Mouse (Mus musculus): ENCODE measurements around the gene Nosip.

GRCm38 (mm10) chr7:45125144-45125600 is 62.9 kb downstream of the Nosip start:
- 0 out of 2 replicates have a peak, but pooled peaks have one; percentile 34 for TF ChIP-seq CTCF (IDR thresholded peaks at IDR 0.05; ENCODE audit: low read depth)
- TF ChIP-seq EP300 (IDR thresholded peaks at IDR 0.05; ENCODE audit: low read depth): no peak

Measured in liver, embryonic 14.5 days (tissue).